Mouse (Mus musculus): ENCODE measurements around the gene Syp. TPM values are rescaled to one million over a fixed set of nuclear protein-coding genes. Genes with fewer than 3 reads are reported as not detected.

Syp gene
- total RNA-seq (2021) = 1 to 10 TPM; 2.4 TPM
- long read RNA-seq, experiment 1, partial matches to known transcripts = 1 of 2 reads
- long read RNA-seq, experiment 1, other reads (novel, unspliced or antisense) = 0 of 2 reads
- long read RNA-seq, experiment 2, partial matches to known transcripts = 1 of 4 reads
- long read RNA-seq, experiment 2, other reads (novel, unspliced or antisense) = 1 of 4 reads

- peak; percentile 71 for DNase-seq
Observed at GRCm38 (mm10) chrX:7638401-7639091, at the start of gene Syp. Gene Syp (plus strand): TSS chrX:7638471.

- no peak for DNase-seq
Observed at GRCm38 (mm10) chrX:7595371-7595770, 42.9 kb upstream of the Syp start.

- DNase-seq = no peak
Observed at GRCm38 (mm10) chrX:7604004-7604403, 34.3 kb upstream of the Syp start.

- DNase-seq = peak; percentile 74
Observed at GRCm38 (mm10) chrX:7604879-7605574, 33.2 kb upstream of the Syp start, which contains the start of gene Ccdc22. Gene Ccdc22 (minus strand): TSS chrX:7605517.

GRCm38 (mm10) chrX:7605575-7605941 lies 32.7 kb upstream of the Syp start:
- no peak for DNase-seq

- DNase-seq = no peak
Observed at GRCm38 (mm10) chrX:7606783-7607182, 31.5 kb upstream of the Syp start, which contains the start of gene Cacna1f. Gene Cacna1f (plus strand): TSS chrX:7607083.

GRCm38 (mm10) chrX:7610035-7610434 lies 28.2 kb upstream of the Syp start:
- no peak for DNase-seq

GRCm38 (mm10) chrX:7610536-7611258 lies 27.6 kb upstream of the Syp start:
- DNase-seq = no peak

- no peak for DNase-seq
Observed at GRCm38 (mm10) chrX:7617889-7618551, 20.3 kb upstream of the Syp start.

GRCm38 (mm10) chrX:7632560-7632959 lies 5.7 kb upstream of the Syp start:
- DNase-seq = no peak

GRCm38 (mm10) chrX:7635101-7635500 lies 3.2 kb upstream of the Syp start:
- DNase-seq = no peak

- no peak for DNase-seq
Observed at GRCm38 (mm10) chrX:7639536-7640325, 1.5 kb downstream of the Syp start.

- no peak for DNase-seq
Observed at GRCm38 (mm10) chrX:7640785-7641184, 2.5 kb downstream of the Syp start.

GRCm38 (mm10) chrX:7645349-7645748 lies 7.1 kb downstream of the Syp start:
- DNase-seq = peak; percentile 75

GRCm38 (mm10) chrX:7648671-7649304 lies 10.5 kb downstream of the Syp start:
- peak; percentile 76 for DNase-seq

- DNase-seq = peak; percentile 51
Observed at GRCm38 (mm10) chrX:7657221-7657639, 19.0 kb downstream of the Syp start, which contains the start of gene Prickle3. Gene Prickle3 (plus strand): TSS chrX:7657260.

- DNase-seq = peak; percentile 19
Observed at GRCm38 (mm10) chrX:7658031-7658784, 19.9 kb downstream of the Syp start.

- no peak for DNase-seq
Observed at GRCm38 (mm10) chrX:7658785-7659589, 20.7 kb downstream of the Syp start.

- DNase-seq = no peak
Observed at GRCm38 (mm10) chrX:7661086-7661485, 22.8 kb downstream of the Syp start.

Data from gastrocnemius, postnatal 10 days (tissue).